Mouse (Mus musculus) adrenal gland, postnatal 4 days (tissue): ENCODE results near the gene Actn4. TPM values are rescaled to one million over a fixed set of nuclear protein-coding genes. Genes with fewer than 3 reads are reported as not detected.

Source experiments
- DNase-seq, 2 experiments: peaks; one replicate each; pipeline ENCODE4 v3.0.0; 2021 to 2022; ENCODE audit warnings: low spot score in 2 of 2, mixed read lengths in 2 of 2
- long read RNA-seq, 2 experiments: library from polyadenylated mRNA; stranded (forward); transcript quantifications; one replicate each; pipeline ENCODE4 v2.0.0; 2021
- total RNA-seq, 2 experiments: library from RNA; stranded (reverse); gene quantifications; 2 replicates each; pipeline ENCODE4 v1.2.3; 2021

The Actn4 gene
- 100 to 1,000 TPM; 220 to 242 TPM for total RNA-seq
- long read RNA-seq, experiment 1, transcript Actn4-201 (21 exons, 3,877 nt) = major isoform, 88 of 133 reads
- long read RNA-seq, experiment 1, partial matches to known transcripts = 14 of 133 reads
- long read RNA-seq, experiment 1, other reads (novel, unspliced or antisense) = 30 of 133 reads
- long read RNA-seq, experiment 2, transcript Actn4-201 (21 exons, 3,877 nt) = major isoform, 213 of 298 reads
- long read RNA-seq, experiment 2, partial matches to known transcripts = 37 of 298 reads
- long read RNA-seq, experiment 2, other reads (novel, unspliced or antisense) = 47 of 298 reads

- peak; percentile 95 to 97 for DNase-seq
Measured at GRCm38 (mm10) chr7:28961927-28962670, at the start of gene Actn4. Gene Actn4 (minus strand): TSS chr7:28962340.

DNA sequence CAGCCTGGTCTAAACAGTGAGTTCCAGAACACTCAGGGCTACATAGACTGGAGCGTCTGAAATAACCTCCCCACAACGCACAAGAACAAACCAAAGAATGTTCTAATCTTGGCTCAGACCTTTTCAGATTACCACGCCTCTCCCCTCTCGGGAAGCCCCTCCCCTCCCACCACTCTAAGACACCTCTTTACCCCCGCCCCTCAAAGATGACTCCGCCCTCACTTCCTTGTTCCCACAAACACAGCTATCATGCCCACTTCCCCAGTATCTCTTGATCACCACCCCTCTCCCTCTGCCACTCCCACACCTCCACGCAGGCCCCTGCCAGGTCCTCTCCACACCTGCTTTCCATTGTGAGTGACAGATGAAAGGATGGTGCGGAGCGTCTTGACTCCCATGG is 46.6 kb upstream of the Actn4 start:
- no peak for DNase-seq

DNA sequence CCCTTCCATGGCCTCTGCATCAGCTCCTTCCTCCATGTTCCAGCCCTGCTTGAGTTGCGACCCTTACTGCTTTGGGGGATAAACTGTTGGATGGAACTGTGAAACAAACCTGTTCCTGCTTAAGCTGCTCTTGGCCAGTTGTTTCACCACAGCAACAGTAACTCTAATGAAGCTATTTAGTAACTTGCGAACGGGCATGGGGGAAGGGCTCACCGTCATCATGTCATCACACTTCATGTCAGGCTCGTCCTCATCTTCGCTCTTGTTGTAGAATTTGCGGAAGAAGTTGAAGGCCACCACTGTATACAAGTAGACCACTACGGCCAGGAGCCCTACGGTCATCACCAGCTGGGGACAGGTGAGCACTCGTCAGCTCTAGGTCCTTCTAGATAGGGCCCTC is 46.0 kb upstream of the Actn4 start:
- DNase-seq = no peak

DNA sequence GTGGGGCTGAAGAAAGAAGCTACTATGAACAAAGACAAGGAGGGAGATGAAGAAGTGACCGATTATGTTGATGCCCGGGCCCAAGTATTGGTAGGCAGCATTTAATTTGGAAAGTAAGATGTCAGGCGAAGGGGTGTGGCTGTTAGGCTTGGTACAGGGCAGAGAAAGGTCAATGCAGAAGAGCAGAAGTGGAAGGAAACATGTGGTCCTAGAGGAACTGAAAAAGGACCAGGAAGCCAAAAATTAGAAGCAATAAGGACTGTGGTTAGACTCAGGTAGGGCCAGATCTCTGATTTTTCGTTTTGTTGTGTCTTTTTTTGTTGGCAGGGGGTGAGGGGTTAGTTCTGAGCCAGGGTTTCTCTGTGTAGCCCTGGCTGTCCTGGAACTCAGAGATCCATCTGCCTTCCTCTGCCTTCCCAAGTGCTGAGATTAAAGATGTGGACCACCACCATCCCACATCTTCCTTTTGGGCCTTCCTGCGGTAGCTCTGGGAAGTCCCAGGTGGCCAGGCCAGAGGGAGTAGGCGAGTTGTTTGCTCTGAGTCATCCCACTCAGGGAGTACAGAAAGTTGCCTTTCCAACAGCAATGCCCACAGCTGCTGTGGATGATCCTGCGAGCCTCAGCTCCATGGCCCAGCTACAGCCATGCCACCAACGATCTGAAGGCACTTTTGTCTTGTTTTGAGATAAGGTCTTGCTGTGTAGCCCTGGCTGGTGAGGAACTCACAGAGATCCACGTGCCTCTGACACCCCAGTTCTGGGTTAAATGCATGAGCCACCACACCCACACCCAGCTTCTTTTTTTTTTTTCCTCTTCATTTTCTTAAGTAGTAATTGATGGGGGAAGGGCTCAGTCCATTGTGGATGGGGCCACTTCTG is 45.3 kb upstream of the Actn4 start:
- DNase-seq = no peak

GRCm38 (mm10) chr7:29000651-29001605 is 38.8 kb upstream of the Actn4 start:
- DNase-seq = peak in 1 of 2 experiments; percentile 29

- no peak for DNase-seq
Measured at GRCm38 (mm10) chr7:28993402-28993801, 31.3 kb upstream of the Actn4 start.

DNA sequence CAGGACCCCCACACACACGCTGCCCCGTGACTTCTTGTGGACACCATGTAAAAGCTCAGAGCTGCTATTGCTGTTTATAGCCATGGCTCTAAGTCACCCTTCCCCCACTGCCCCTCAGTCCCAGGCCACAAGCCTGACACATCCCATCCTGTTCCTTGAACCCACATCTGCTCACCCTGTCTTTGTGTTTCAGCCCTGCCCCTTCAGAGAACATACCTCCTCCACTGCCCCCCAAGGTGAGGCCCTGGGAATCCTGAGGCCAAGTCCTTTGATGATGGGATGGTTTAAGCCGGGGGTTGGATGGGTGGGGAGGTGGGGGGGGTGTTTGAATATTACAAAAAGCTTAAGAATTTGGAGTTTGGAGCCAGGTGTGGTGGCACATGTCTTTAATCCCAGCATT is 30.9 kb upstream of the Actn4 start:
- DNase-seq = no peak

DNA sequence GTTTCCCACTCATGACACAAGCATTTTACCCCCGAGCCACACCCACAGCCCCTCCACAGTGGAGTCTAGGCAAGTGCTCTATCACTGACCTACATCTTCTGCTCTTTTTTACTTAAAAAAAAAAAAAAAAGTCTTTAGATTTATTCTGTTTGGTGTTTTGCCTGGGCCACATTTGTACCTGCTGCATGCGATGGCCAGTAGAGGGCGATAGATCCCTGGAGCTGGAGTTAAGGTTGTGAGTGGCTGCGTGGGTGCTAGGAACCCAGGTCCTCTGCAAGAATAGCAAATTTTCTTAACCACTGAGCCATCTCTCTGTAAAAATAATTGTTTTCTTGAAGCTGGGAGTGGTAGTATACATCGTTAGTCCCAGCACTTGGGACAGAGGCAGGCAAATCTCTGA is 29.5 kb upstream of the Actn4 start:
- no peak for DNase-seq

DNA sequence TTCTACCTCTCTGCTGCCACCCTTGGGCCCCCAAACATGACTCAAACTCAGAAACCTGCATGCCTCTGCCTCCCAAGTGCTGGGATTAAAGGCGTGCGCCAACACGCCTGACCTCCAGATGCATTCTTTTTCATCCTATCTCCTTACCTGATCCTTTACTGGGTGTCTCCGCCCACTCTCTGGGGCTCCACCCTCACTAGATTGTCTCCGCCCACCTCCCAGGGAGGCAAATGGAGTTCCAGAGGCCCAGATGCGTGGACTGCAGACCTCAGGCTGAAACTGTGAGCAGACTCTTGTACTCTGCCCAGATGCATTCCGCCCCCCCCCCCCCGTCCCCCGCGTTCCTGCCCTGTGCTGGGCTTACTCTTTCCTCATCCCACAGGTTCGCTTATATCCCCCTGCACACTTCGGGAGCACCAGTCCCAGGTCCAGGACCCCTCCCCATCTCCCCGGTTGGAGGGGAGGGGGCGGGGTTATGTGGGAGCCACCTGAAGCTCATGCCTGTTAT is 28.7 kb upstream of the Actn4 start:
- no peak for DNase-seq

GRCm38 (mm10) chr7:28985207-28985606 is 23.1 kb upstream of the Actn4 start:
- no peak for DNase-seq

- no peak for DNase-seq
Measured at GRCm38 (mm10) chr7:28984452-28984851, 22.3 kb upstream of the Actn4 start.

- no peak for DNase-seq
Measured at GRCm38 (mm10) chr7:28983849-28984248, 21.7 kb upstream of the Actn4 start.

- DNase-seq = no peak
Measured at GRCm38 (mm10) chr7:28983141-28983564, 21.0 kb upstream of the Actn4 start.

- DNase-seq = no peak
Measured at GRCm38 (mm10) chr7:28982274-28983013, 20.3 kb upstream of the Actn4 start.

GRCm38 (mm10) chr7:28981651-28982273 is 19.6 kb upstream of the Actn4 start, which contains the start of the genes Eif3k and Map4k1:
Gene Eif3k (minus strand): TSS chr7:28981864.
Gene Map4k1 (plus strand): TSS chr7:28982050.
- peak; percentile 78 to 93 for DNase-seq

- no peak for DNase-seq
Measured at GRCm38 (mm10) chr7:28977556-28977955, 15.4 kb upstream of the Actn4 start.

DNA sequence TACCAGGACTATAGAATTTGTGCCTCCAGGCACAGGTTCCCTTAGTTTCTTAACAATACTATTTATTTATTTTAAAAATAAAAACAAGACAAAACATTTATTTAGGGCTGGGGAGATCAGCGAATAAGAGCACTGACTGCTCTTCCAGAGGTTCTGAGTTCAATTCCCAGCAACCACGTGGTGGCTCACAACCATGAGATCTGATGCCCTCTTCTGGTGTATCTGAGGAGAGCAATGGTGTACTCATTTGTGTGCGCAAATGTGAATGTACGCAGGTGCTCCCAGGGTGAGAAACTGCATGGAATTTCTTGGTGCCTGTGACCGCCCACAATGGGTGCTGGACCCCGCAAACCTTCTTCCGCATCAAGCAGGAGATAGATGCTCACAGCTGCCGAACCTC is 10.9 kb upstream of the Actn4 start:
- DNase-seq = no peak

- DNase-seq = peak; percentile 49 to 63
Measured at GRCm38 (mm10) chr7:28972542-28972985, 10.4 kb upstream of the Actn4 start.

DNA sequence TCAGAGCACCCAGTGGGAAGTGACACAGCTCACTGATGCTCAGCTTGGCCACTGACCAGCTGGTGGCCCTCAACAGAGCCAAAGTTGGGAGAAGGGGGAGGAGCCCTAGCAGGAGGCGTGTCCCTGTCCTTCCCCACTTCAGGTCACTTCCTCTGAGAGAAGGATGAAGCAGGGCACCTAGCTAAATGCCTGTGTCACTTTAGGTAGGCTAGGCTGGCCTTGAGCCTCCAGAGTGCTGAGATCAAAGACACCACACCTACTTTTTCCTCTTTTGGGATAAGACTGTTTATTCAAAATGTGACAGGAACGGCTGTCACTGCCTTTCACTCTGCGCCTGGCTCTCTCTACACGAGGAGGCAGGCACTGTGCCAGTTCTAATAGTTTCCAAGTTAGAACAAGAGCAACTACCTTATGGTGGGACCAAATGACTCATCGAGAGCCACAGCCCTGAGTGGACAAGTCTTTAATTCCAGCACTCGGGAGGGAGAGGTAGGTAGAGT is 9.7 kb upstream of the Actn4 start:
- no peak for DNase-seq
